Mouse (Mus musculus) testis, adult 2 months (tissue): Measurements from ENCODE around the gene Runx2. TPM values are rescaled to one million over a fixed set of nuclear protein-coding genes. Genes with fewer than 3 reads are reported as not detected.

Experiments used
- H3K27ac ChIP-seq: fragments of 200-500 bp; 2 replicates; pipeline ENCODE4 v1.5.1; 2012; ENCODE audit warnings: low read depth, low read length; ENCODE audit not compliant: control insufficient read depth, insufficient read depth
- H3K27me3 ChIP-seq: fragments of 200-500 bp; 2 replicates; pipeline ENCODE4 v1.6.1; 2012; ENCODE audit warnings: mild to moderate bottlenecking, low read length, moderate library complexity; ENCODE audit not compliant: control insufficient read depth, insufficient read depth
- H3K36me3 ChIP-seq: fragments of 200-500 bp; 2 replicates; pipeline ENCODE4 v1.6.1; 2012; ENCODE audit warnings: mild to moderate bottlenecking, low read length; ENCODE audit not compliant: control insufficient read depth, insufficient read depth
- H3K4me1 ChIP-seq: fragments of 200-500 bp; 2 replicates; pipeline ENCODE4 v1.6.1; 2012; ENCODE audit warnings: low read length; ENCODE audit not compliant: control insufficient read depth, insufficient read depth
- H3K4me3 ChIP-seq: fragments of 200-500 bp; 2 replicates; pipeline ENCODE4 v1.5.1; 2012; ENCODE audit warnings: low read depth, mild to moderate bottlenecking, low read length, moderate library complexity, mixed read lengths; ENCODE audit not compliant: control insufficient read depth
- CTCF ChIP-seq: fragments of 200-500 bp; IDR thresholded peaks from 2 replicates; pipeline ENCODE4 v1.5.1; 2012; ENCODE audit warnings: low read depth, mild to moderate bottlenecking, inconsistent platforms, low read length, moderate library complexity; ENCODE audit not compliant: control insufficient read depth, insufficient read depth, insufficient replicate concordance
- POLR2A ChIP-seq: fragments of 200-500 bp; IDR thresholded peaks from 2 replicates; pipeline ENCODE4 v1.6.1; 2012; ENCODE audit warnings: low read depth, mild to moderate bottlenecking, inconsistent platforms, low read length, moderate library complexity; ENCODE audit not compliant: control insufficient read depth
- polyA plus RNA-seq: library from polyadenylated mRNA; depleted of rRNA; stranded (reverse); fragments of >200 nt; gene quantifications from 2 replicates; pipeline ENCODE4 v1.2.3, GENCODE M21; 2012

Gene Runx2
- polyA plus RNA-seq, 1 experiment, result 10.4 TPM

DNA sequence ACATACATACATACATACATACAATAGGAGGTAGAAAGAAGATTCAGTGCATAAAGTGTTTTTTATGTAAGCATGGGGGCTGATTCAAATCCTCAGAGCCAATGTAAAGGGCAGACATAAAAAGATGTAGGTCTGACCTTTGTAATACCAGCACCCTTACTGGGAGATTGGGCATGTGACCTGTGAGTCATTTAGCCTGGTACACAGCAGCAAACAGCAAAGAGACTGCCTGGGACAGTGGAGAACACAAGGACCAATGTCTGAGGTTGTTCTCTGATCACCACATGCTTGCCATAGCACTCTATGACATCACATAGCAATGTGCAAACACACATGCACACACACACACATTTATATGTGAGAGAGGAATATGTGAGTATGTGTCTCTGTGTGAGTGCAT, 86.9 kb downstream of the Runx2 start:
- Histone ChIP-seq H3K4me1 (no peaks in the 10 kb centered on the region; the same call in 1 of the 2 replicates), H3K4me3 (no peak overlapping the region), H3K27me3 (no peaks in the 10 kb centered on the region), H3K36me3 (no peaks in the 10 kb centered on the region), H3K27ac (no peak overlapping the region)
- no peak for TF ChIP-seq POLR2A
- TF ChIP-seq CTCF, result no peak

DNA sequence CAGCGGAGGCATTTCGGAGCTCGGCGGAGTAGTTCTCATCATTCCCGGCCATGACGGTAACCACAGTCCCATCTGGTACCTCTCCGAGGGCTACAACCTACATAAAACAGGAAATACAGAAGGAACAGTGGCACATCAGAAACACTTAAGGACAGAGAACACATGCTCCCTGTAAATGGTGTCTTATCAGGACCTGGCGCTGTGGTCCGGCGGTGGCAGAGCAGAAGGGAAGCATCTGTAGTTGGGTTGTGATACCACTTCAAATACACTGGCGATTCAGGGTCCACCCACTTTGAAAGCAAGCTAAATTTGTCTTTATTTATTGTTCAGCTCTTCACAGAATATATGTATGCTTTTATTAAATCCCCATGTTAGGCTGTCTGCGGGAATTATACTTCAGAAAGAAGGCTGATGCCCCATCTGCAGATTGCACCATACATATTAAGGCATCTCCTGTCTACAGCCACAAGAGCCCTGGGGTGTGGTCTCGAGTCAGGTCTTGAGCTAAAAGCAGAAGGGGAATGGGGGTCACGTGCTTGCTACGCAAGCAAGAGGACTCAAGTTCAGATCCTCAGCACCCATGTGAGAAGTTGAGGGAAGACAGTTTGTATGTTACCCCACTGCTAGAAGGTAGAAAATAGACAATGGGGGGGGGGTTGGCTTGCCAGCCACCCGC, 89.7 kb downstream of the Runx2 start:
- H3K36me3 ChIP-seq, result no peaks in the 10 kb centered on the region
- TF ChIP-seq POLR2A (no peak), CTCF (no peak)
- no peaks in the 10 kb centered on the region; the same call in 1 of the 2 replicates for H3K4me1 ChIP-seq
- H3K27ac ChIP-seq, result no peak overlapping the region
- H3K4me3 ChIP-seq, result peak overlapping the region; percentile 21; the same call in 1 of the 2 replicates
- H3K27me3 ChIP-seq, result no peaks in the 10 kb centered on the region

DNA sequence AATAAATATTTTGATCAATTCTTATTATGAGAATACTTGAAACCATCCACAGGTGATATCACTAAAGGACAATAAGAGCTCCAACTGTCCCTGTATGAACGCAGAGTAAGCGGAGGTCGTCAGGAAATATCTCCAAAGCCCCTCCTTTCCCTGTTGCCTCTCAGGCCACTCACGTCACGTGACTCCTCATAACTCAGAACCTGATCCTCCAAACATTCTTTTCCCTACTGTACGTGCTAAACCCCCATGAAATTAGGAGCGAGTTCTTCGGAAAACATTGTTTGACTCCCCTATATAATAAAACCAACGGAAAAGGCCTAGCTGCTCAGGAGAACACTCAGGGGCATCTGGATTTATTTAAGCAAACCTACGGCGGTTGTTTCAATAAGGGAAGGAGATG, 90.3 kb downstream of the Runx2 start:
- TF ChIP-seq POLR2A (no peak), CTCF (no peak)
- Histone ChIP-seq H3K27me3 (no peaks in the 10 kb centered on the region), H3K27ac (no peak overlapping the region), H3K4me3 (no peak overlapping the region), H3K36me3 (no peaks in the 10 kb centered on the region), H3K4me1 (no peaks in the 10 kb centered on the region; the same call in 1 of the 2 replicates)

DNA sequence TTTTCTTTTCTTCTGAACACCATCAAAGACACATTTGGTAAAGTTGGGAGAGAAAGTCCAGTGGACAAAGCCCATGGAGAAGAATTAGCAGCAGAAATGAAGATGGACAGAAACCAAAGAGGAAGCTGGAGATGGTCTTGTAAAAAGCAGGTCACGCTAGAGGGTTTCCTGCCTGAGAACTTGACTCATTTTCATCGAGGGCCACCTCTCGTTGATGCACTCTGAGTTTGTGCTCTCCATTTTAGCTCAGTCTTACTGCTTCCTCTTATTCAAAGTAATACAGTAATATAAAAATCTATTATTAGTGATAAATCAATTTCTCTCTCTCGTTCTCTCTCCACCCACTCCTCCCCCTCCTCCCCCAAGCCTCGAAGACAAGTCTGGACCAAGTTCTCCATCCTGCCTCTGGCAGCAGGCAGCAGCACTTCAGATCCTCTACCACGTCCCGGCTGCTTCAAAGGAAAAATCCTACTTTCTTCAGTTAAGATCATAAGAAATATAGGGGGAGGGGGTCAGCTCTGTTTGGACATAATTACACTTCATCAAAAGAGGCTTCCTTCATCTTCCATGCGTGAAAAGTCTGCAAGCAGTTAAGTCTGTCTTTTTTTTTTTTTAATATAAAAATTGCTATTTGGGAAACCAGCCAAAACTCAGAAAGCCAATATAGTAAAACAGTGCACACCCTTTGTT, 92.3 kb downstream of the Runx2 start:
- no peak overlapping the region for H3K4me3 ChIP-seq
- no peaks in the 10 kb centered on the region for H3K27me3 ChIP-seq
- no peak for TF ChIP-seq POLR2A
- TF ChIP-seq CTCF, result no peak
- H3K27ac ChIP-seq, result no peak overlapping the region
- no peaks in the 10 kb centered on the region for H3K36me3 ChIP-seq
- peaks cover 2% of the 10 kb centered on the region; the same call in 1 of the 2 replicates for H3K4me1 ChIP-seq

DNA sequence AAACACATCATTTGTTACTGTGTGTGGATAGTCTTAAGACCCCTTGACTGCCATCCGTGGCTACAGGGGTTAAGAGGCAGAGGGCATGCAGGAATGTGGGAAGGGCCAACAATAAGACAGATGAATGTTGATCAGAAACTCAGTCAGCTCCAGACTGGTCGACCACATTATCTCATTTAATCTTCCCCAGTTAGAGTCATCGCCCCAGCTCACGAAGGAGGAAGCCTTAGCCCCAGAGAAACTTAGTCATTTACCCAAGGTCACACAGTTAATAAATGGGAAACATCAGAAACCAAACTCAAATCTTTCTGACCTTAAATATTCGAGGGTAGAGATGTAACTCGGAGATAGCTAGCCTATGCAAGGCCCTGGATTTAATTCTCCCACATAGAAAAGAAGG, 96.0 kb downstream of the Runx2 start:
- no peaks in the 10 kb centered on the region for H3K27me3 ChIP-seq
- 0 out of 2 replicates have a peak, but pooled peaks cover 2% of the 10 kb centered on the region for H3K4me1 ChIP-seq
- TF ChIP-seq CTCF, result no peak
- TF ChIP-seq POLR2A, result no peak
- H3K4me3 ChIP-seq, result no peak overlapping the region
- no peaks in the 10 kb centered on the region for H3K36me3 ChIP-seq
- no peak overlapping the region for H3K27ac ChIP-seq

DNA sequence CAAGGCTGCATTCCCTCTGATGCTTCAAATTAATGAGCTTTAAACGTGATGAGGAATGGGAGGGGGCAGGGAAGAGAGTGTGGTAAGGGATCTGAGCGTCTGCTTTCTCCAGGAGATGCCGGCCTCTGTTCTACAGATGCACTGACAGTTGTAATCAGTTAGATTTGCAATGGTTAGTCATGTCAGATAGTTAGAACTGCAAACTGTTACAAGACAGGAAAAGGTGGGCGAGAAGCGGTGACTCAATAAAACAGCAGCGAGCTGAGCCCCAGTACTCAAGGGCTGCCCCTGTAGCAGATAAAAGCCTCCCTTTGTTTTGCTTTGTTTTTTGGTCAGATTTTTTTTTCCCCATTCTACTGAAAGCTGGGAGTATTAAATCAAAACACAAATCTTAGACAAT, 96.6 kb downstream of the Runx2 start:
- Histone ChIP-seq H3K27me3 (no peaks in the 10 kb centered on the region), H3K27ac (no peak overlapping the region), H3K4me3 (no peak overlapping the region), H3K36me3 (no peaks in the 10 kb centered on the region), H3K4me1 (0 out of 2 replicates have a peak, but pooled peaks cover 2% of the 10 kb centered on the region)
- no peak for TF ChIP-seq POLR2A
- TF ChIP-seq CTCF, result no peak

DNA sequence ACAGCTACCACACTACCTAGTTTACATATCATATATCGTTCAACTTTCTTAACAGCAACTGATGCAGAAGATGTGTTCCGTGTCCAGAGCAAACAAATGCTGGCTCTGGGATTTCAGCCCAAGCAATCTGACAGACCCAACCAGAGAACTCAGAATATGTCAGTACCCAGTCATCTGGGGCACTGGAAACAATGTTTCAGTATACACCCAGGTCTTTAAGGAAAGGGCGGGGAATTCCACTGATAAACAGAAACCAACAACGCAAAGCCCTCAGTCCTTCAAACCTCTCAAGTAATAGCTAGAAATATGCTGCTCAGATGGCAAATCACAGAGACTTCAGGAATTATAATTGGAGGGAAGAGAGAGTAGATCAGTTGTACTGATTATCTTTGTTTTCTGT, 100.5 kb downstream of the Runx2 start:
- H3K36me3 ChIP-seq, result no peaks in the 10 kb centered on the region
- no peak for TF ChIP-seq POLR2A
- no peak for TF ChIP-seq CTCF
- H3K27ac ChIP-seq, result no peak overlapping the region
- H3K27me3 ChIP-seq, result no peaks in the 10 kb centered on the region
- no peak overlapping the region for H3K4me3 ChIP-seq
- H3K4me1 ChIP-seq, result 0 out of 2 replicates have a peak, but pooled peaks cover 2% of the 10 kb centered on the region
